Mouse (Mus musculus) lung, adult 2 months (tissue): ENCODE data around the gene Vdr.

Experiments used
- CTCF ChIP-seq: fragments of 200-500 bp; IDR thresholded peaks from 2 replicates; pipeline ENCODE4 v1.5.1; 2011; ENCODE audit warnings: mild to moderate bottlenecking, low read length, control low read depth; ENCODE audit not compliant: insufficient read depth
- POLR2A ChIP-seq: fragments of 200-500 bp; IDR thresholded peaks from 2 replicates; pipeline ENCODE4 v1.6.1; 2011; ENCODE audit warnings: low read depth, mild to moderate bottlenecking, control low read depth, low read length, borderline replicate concordance; ENCODE audit errors: extremely low read depth

- no peak for TF ChIP-seq CTCF
- TF ChIP-seq POLR2A, result no peak
These were observed 68.4 kb downstream of the Vdr start for GRCm38 (mm10) chr15:97842058-97842457.
